Mouse (Mus musculus): Measurements from ENCODE around the gene Atn1.
A peak's percentile ranks its signal among the peaks of the same experiment; 100 is the strongest.

The Atn1 gene

GRCm38 (mm10) chr6:124711824-124712782 lies 44.2 kb downstream of the Atn1 start, which contains the start of the genes Emg1 and Phb2:
Emg1 (minus strand) TSS chr6:124712178.
Phb2 (plus strand) TSS chr6:124712336.
- peak; percentile 95 to 97 for DNase-seq (ENCODE audit: low spot score in 2 of 2)

- DNase-seq (ENCODE audit: low spot score in 2 of 2) = no peak
These were observed 47.9 kb downstream of the Atn1 start for GRCm38 (mm10) chr6:124708289-124708889.

- no peak for DNase-seq (ENCODE audit: low spot score in 2 of 2)
These were observed 50.2 kb downstream of the Atn1 start for GRCm38 (mm10) chr6:124706061-124706627.

GRCm38 (mm10) chr6:124704417-124704816 lies 51.9 kb downstream of the Atn1 start:
- no peak for DNase-seq (ENCODE audit: low spot score in 2 of 2)

GRCm38 (mm10) chr6:124703789-124704188 lies 52.5 kb downstream of the Atn1 start:
- no peak for DNase-seq (ENCODE audit: low spot score in 2 of 2)

GRCm38 (mm10) chr6:124702784-124703103 lies 53.6 kb downstream of the Atn1 start:
- peak; percentile 53 to 78 for DNase-seq (ENCODE audit: low spot score in 2 of 2)

GRCm38 (mm10) chr6:124702102-124702783 lies 54.1 kb downstream of the Atn1 start:
- no peak for DNase-seq (ENCODE audit: low spot score in 2 of 2)

GRCm38 (mm10) chr6:124701338-124701737 lies 55.0 kb downstream of the Atn1 start:
- DNase-seq (ENCODE audit: low spot score in 2 of 2) = no peak

- DNase-seq (ENCODE audit: low spot score in 2 of 2) = peak in 1 of 2 experiments; percentile 32
These were observed 56.2 kb downstream of the Atn1 start for GRCm38 (mm10) chr6:124699962-124700610.

- no peak for DNase-seq (ENCODE audit: low spot score in 2 of 2)
These were observed 57.0 kb downstream of the Atn1 start for GRCm38 (mm10) chr6:124699366-124699765.

- DNase-seq (ENCODE audit: low spot score in 2 of 2) = no peak
These were observed 57.6 kb downstream of the Atn1 start for GRCm38 (mm10) chr6:124698751-124699150.

GRCm38 (mm10) chr6:124696441-124697150 lies 59.7 kb downstream of the Atn1 start:
- no peak for DNase-seq (ENCODE audit: low spot score in 2 of 2)

- DNase-seq (ENCODE audit: low spot score in 2 of 2) = peak in 1 of 2 experiments; percentile 45
These were observed 62.0 kb downstream of the Atn1 start for GRCm38 (mm10) chr6:124694166-124694955.

GRCm38 (mm10) chr6:124693243-124693981 lies 62.9 kb downstream of the Atn1 start:
- no peak for DNase-seq (ENCODE audit: low spot score in 2 of 2)
